Mouse (Mus musculus) heart, adult 2 months (tissue): Measurements from ENCODE around the gene Rmi2. TPM values are rescaled to one million over a fixed set of nuclear protein-coding genes. Genes with fewer than 3 reads are reported as not detected.

Source experiments
- DNase-seq, 2 experiments: peaks; one replicate each; pipeline ENCODE4 v3.0.0; 2021
- H3K27ac ChIP-seq: fragments of 200-600 bp; 2 replicates; pipeline ENCODE4 v1.8.1; 2022
- H3K27me3 ChIP-seq: fragments of 200-500 bp; 2 replicates; pipeline ENCODE4 v1.6.1; 2012; ENCODE audit warnings: mild to moderate bottlenecking, low read length, inconsistent platforms, mixed read lengths; ENCODE audit not compliant: control insufficient read depth, insufficient read depth
- H3K36me3 ChIP-seq: fragments of 200-500 bp; 2 replicates; pipeline ENCODE4 v1.6.1; 2012; ENCODE audit warnings: low read length, inconsistent platforms; ENCODE audit not compliant: control insufficient read depth, insufficient read depth
- H3K4me1 ChIP-seq: fragments of 200-500 bp; 2 replicates; pipeline ENCODE4 v1.6.1; 2011; ENCODE audit warnings: low read length; ENCODE audit not compliant: control insufficient read depth, insufficient read depth
- H3K4me3 ChIP-seq: fragments of 200-600 bp; 2 replicates; pipeline ENCODE4 v1.8.1; 2022
- H3K79me2 ChIP-seq: fragments of 200-500 bp; replicated peaks from 2 replicates; pipeline ENCODE4 v1.6.1; 2012; ENCODE audit warnings: mild to moderate bottlenecking, inconsistent platforms, low read length, moderate library complexity, mixed read lengths; ENCODE audit not compliant: control insufficient read depth, insufficient read depth
- H3K9ac ChIP-seq: fragments of 200-500 bp; 2 replicates; pipeline ENCODE4 v1.6.1; 2012; ENCODE audit warnings: low read depth, mild to moderate bottlenecking, control low read depth, inconsistent platforms, low read length, mixed read lengths
- CTCF ChIP-seq: fragments of 200-600 bp; IDR thresholded peaks from 2 replicates; pipeline ENCODE4 v1.8.1; 2022; ENCODE audit warnings: antibody characterized with exemption, mild to moderate bottlenecking, moderate library complexity
- EP300 ChIP-seq: fragments of 200-500 bp; IDR thresholded peaks from 2 replicates; pipeline ENCODE4 v1.6.1; 2011; ENCODE audit warnings: low read depth, low read length, control low read depth; ENCODE audit not compliant: insufficient read depth
- POLR2A ChIP-seq: fragments of 200-500 bp; IDR thresholded peaks from 2 replicates; pipeline ENCODE4 v1.6.1; 2011; ENCODE audit warnings: mild to moderate bottlenecking, low read depth, low read length, control low read depth; ENCODE audit not compliant: insufficient read depth
- WGBS: fragments of 180-500 bp; shearing (Covaris S2); methylation state at CpG from one replicate; pipeline ENCODE4 v1.1.7; 2018; 5-methylcytosine and 5-hydroxymethylcytosine counted together
- intact Hi-C: fragments of 180-260 bp; cut with DNase I; formaldehyde crosslinking; loops from one replicate; pipeline ENCODE4 v1.15.1; 2025
- polyA plus RNA-seq: library from polyadenylated mRNA; depleted of rRNA; stranded (reverse); fragments of >200 nt; gene quantifications from 2 replicates; pipeline ENCODE4 v1.2.3, GENCODE M21; 2012
- total RNA-seq, 2 experiments: library from RNA; stranded (reverse); gene quantifications; 2 replicates each; pipeline ENCODE4 v1.2.3; 2021

The Rmi2 gene
- total and polyA plus RNA-seq, 3 experiments: 0.26 to 0.45 (median 0.30) TPM

DNA sequence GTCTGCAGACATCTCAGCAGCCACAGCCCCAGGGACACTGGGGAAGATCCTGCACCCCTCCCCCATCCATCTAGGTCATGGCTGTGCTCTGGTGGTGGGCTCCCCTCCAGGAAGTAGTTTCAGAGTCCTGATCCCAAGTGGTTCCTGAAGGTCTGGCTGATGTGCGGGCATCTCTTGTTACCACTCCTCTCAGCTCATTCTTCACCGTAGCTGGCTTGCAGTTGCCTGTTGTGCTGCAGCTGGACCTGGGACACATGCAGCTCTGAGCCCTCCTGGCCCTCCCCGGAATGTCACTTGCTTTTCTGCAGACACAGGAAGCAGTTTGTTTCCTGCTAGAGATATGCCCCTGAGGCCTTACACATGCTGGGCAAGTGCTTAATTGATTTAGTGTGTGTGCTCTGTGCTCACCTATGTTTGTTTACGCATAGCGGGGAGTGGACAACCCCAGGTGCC lies 70.8 kb downstream of the Rmi2 start:
- Histone ChIP-seq H3K4me1 (no peaks in the 10 kb centered on the region), H3K9ac (no peak overlapping the region), H3K4me3 (no peak overlapping the region), H3K79me2 (no peaks in the 10 kb centered on the region), H3K27me3 (no peaks in the 10 kb centered on the region), H3K36me3 (no peaks in the 10 kb centered on the region), H3K27ac (no peak overlapping the region)
- TF ChIP-seq CTCF (no peak), EP300 (no peak), POLR2A (no peak)
- intact Hi-C loops: no loop called here
- 37% methylated on average over 5 of the region's 5 CpGs for WGBS
- no peak for DNase-seq

DNA sequence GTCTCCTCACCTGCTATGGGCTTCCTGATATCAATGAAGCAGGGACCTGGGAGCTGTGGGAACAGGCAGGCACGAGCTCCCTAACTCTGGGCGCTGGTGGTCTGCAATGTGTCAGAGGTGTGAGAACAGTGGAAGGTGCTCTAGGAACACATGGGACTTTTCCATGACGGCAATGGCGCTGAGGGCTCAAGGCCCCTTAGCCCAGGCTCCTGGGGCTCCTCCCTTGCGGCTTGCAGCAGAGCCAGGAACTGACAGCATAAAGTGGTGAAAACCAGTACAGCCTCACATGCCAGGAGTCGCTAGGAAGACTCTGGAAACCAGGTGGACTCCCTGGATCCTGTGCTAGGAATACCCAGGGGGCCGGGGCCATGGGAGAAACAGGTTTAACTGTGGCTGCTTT lies 75.7 kb downstream of the Rmi2 start:
- DNase-seq: no peak
- no peak overlapping the region for H3K4me3 ChIP-seq
- no peaks in the 10 kb centered on the region for H3K27me3 ChIP-seq
- WGBS: 75% methylated on average over 7 of the region's 7 CpGs
- no peaks in the 10 kb centered on the region for H3K4me1 ChIP-seq
- H3K36me3 ChIP-seq: no peaks in the 10 kb centered on the region
- H3K27ac ChIP-seq: no peak overlapping the region
- intact Hi-C loops: no loop called here
- TF ChIP-seq POLR2A (no peak), EP300 (no peak), CTCF (no peak)
- no peak overlapping the region for H3K9ac ChIP-seq
- H3K79me2 ChIP-seq: no peaks in the 10 kb centered on the region

DNA sequence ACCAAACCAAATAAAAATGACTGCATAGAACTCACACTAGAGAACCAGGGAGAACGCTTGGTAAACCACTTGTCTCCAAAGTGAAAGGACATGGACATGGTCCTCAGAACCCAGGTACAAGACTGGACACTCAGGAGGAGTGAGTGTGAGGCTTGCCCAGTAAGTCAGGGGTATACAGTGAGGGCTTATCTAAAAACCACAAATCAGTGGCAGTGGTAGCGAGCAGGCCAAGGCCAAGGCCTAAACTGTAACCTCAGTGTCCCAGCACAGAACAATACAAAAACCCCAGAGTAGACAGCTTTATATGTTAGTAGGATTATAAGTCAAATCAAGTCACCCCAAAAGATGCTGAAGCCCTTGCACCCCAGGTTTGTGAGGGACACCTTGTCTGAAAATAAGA lies 76.2 kb downstream of the Rmi2 start:
- Histone ChIP-seq H3K79me2 (no peaks in the 10 kb centered on the region), H3K9ac (no peak overlapping the region), H3K27ac (no peak overlapping the region), H3K4me1 (no peaks in the 10 kb centered on the region), H3K36me3 (no peaks in the 10 kb centered on the region), H3K4me3 (no peak overlapping the region), H3K27me3 (no peaks in the 10 kb centered on the region)
- intact Hi-C loops: no loop called here
- TF ChIP-seq CTCF (no peak), EP300 (no peak), POLR2A (no peak)
- WGBS: 92% methylated on average over 2 of the region's 2 CpGs
- DNase-seq: no peak

DNA sequence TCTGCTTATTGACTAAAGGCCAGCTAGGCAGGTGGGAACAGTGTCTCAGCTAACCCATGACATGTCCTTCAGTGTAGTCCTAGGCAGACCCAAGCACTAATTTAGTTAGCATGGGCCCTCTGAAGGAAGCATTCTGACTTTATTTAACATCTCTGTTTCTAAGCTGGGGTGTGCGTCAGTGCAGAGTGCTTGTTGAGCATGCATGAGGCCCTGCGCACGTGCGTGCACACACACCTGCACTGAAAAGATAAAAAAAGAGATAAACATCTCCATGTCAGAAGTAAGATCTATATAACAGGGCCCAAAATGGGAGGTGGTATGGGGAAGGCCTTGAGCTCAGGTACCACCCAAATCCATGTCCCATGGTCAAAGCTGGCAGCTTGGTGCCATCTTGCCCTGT lies 80.2 kb downstream of the Rmi2 start:
- DNase-seq: no peak
- no peaks in the 10 kb centered on the region for H3K36me3 ChIP-seq
- H3K4me3 ChIP-seq: no peak overlapping the region
- H3K9ac ChIP-seq: no peak overlapping the region
- 96% methylated on average over 4 of the region's 4 CpGs for WGBS
- H3K27me3 ChIP-seq: no peaks in the 10 kb centered on the region
- no peaks in the 10 kb centered on the region for H3K79me2 ChIP-seq
- H3K27ac ChIP-seq: no peak overlapping the region
- TF ChIP-seq EP300: no peak
- no peak for TF ChIP-seq CTCF
- no peak for TF ChIP-seq POLR2A
- H3K4me1 ChIP-seq: no peaks in the 10 kb centered on the region
- intact Hi-C loops: no loop called here

DNA sequence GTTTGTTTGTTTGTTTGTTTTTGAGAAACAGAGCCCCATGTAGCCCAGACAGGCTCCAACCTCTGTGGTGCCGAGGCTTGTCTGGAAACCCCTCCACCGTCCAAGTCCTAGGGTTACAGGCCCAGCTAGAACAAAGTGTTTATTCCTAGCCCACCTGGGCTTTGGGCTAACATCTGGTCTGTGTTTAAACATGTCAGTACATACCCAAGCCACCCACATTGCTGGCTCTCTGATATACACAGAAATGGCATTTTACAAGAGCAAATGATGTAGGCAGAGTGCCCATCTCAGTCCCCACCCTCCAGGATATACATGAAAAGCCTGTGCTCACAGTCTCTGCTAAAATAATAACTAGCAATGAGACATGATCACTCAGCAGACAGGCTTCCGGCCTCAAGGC lies 81.4 kb downstream of the Rmi2 start:
- no peaks in the 10 kb centered on the region for H3K27me3 ChIP-seq
- 84% methylated on average over 3 of the region's 3 CpGs for WGBS
- H3K4me3 ChIP-seq: no peak overlapping the region
- intact Hi-C loops: no loop called here
- TF ChIP-seq EP300 (no peak), POLR2A (no peak), CTCF (no peak)
- H3K4me1 ChIP-seq: no peaks in the 10 kb centered on the region
- DNase-seq: no peak
- H3K27ac ChIP-seq: no peak overlapping the region
- H3K79me2 ChIP-seq: no peaks in the 10 kb centered on the region
- H3K36me3 ChIP-seq: no peaks in the 10 kb centered on the region
- no peak overlapping the region for H3K9ac ChIP-seq

DNA sequence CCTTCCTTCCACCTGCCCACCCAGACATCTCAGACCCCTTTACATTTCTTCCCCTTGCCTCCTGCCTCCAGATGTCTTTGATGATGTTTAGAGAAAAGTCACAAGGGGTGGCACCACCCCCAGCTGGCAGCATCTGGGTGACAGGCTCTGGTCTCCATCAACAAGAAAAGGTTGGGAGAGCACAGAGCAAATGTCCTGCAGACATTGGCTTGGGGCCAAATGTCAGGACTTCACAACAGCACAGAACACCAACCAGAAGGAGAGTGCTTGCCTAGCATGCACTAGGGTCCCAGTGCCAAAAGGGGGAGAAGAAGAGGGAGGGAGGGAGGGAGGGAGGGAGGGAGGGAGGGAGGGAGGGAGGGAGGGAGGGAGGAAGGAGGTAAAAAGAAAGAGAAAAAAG lies 85.0 kb downstream of the Rmi2 start:
- no peak for DNase-seq
- H3K36me3 ChIP-seq: no peaks in the 10 kb centered on the region
- H3K79me2 ChIP-seq: no peaks in the 10 kb centered on the region
- no peaks in the 10 kb centered on the region for H3K4me1 ChIP-seq
- no peaks in the 10 kb centered on the region for H3K27me3 ChIP-seq
- no peak overlapping the region for H3K9ac ChIP-seq
- no peak overlapping the region for H3K4me3 ChIP-seq
- intact Hi-C loops: no loop called here
- H3K27ac ChIP-seq: no peak overlapping the region
- no peak for TF ChIP-seq EP300
- TF ChIP-seq CTCF: no peak
- TF ChIP-seq POLR2A: no peak
